Mouse (Mus musculus) ES-Bruce4 (cell line): ENCODE measurements around the gene Mier3. TPM values are rescaled to one million over a fixed set of nuclear protein-coding genes. Genes with fewer than 3 reads are reported as not detected.

Experiments used
- H3K27ac ChIP-seq: 2 replicates; pipeline ENCODE4 v1.5.1; 2012; ENCODE audit warnings: low read length, inconsistent platforms; ENCODE audit not compliant: insufficient read depth
- H3K27me3 ChIP-seq: 2 replicates; pipeline ENCODE4 v1.6.1; 2012; ENCODE audit warnings: mild to moderate bottlenecking, low read length, inconsistent platforms; ENCODE audit not compliant: control insufficient read depth, poor library complexity, insufficient read depth, severe bottlenecking
- H3K36me3 ChIP-seq: 2 replicates; pipeline ENCODE4 v1.6.1; 2012; ENCODE audit warnings: inconsistent platforms, mild to moderate bottlenecking, low read length, moderate library complexity; ENCODE audit not compliant: control insufficient read depth, poor library complexity, insufficient read depth, severe bottlenecking
- H3K4me1 ChIP-seq: one replicate; pipeline ENCODE4 v1.8.1; 2011; ENCODE audit warnings: low read length; ENCODE audit not compliant: control insufficient read depth, insufficient read depth
- H3K4me3 ChIP-seq: 2 replicates; pipeline ENCODE4 v1.5.1; 2011; ENCODE audit warnings: low read depth, mild to moderate bottlenecking, low read length
- H3K9ac ChIP-seq: 2 replicates; pipeline ENCODE4 v1.6.1; 2012; ENCODE audit warnings: low read depth, mild to moderate bottlenecking, inconsistent platforms; ENCODE audit not compliant: poor library complexity, severe bottlenecking
- H3K9me3 ChIP-seq: replicated peaks from 2 replicates; pipeline ENCODE4 v1.6.1; 2012; ENCODE audit warnings: mild to moderate bottlenecking, low read length, inconsistent platforms; ENCODE audit not compliant: control insufficient read depth, poor library complexity, insufficient read depth, severe bottlenecking
- CTCF ChIP-seq: IDR thresholded peaks from one replicate; pipeline ENCODE4 v1.8.1; 2011; ENCODE audit warnings: low read depth, low read length
- EP300 ChIP-seq: IDR thresholded peaks from 2 replicates; pipeline ENCODE4 v1.6.1; 2011; ENCODE audit warnings: low read depth, low read length; ENCODE audit not compliant: insufficient read depth
- POLR2A ChIP-seq: IDR thresholded peaks from one replicate; pipeline ENCODE4 v1.8.1; 2011; ENCODE audit warnings: low read length; ENCODE audit not compliant: insufficient read depth
- polyA plus RNA-seq: library from polyadenylated mRNA; stranded (reverse); fragments of >200 nt; gene quantifications from 2 replicates; pipeline ENCODE4 v1.2.4, GENCODE M21; 2011; ENCODE audit warnings: low read depth; ENCODE audit not compliant: missing spikeins, insufficient read depth, insufficient read length

Mier3 gene
- polyA plus RNA-seq, 1 experiment: 48.7 TPM

DNA sequence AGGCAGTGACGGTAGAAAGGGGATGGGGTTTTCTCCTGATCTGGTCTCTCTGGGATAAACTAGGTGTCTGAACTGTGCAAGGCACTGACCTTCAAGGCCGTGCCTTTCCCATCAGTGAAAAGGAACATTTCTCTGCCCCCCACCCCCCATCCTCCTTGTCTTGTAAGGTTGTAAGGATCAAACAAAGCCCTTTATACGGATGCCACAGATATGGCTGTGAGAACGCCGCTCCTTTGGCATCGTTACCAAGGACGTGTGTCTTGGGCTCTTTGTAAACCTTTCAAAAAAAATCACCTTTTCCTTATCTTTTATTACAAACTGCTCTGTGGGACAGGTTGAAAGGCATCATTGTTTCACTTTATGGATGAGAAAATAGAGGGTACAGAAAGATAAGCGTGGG, 21.3 kb upstream of the Mier3 start:
- no peak overlapping the region for H3K4me3 ChIP-seq
- TF ChIP-seq EP300 (no peak), POLR2A (no peak), CTCF (no peak)
- no peak overlapping the region for H3K27ac ChIP-seq
- no peaks in the 10 kb centered on the region for H3K4me1 ChIP-seq
- H3K36me3 ChIP-seq: no peaks in the 10 kb centered on the region
- H3K9ac ChIP-seq: no peak overlapping the region
- no peaks in the 10 kb centered on the region for H3K9me3 ChIP-seq
- H3K27me3 ChIP-seq: no peaks in the 10 kb centered on the region

DNA sequence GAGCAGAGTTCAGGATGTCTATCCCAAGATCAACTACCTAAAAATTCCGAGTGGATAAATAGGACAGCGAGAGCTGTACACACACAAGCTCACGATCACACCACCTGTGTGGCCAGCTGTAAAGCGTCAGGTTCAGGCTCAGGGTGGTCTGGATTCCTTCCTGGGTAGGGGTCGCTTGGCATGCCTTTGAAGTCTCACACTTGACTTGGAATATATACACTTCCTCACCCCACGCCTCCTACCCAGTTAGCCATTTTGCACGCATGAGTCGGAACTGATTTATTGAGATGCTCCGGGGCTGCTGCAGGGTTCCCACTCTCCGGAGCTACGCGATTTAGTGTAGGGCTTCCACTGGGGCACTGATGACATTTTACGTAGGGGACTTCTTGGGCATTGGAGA, 20.7 kb upstream of the Mier3 start:
- no peaks in the 10 kb centered on the region for H3K36me3 ChIP-seq
- H3K27me3 ChIP-seq: peaks cover 2% of the 10 kb centered on the region; the same call in 1 of the 2 replicates
- H3K27ac ChIP-seq: no peak overlapping the region
- H3K9me3 ChIP-seq: no peaks in the 10 kb centered on the region
- TF ChIP-seq POLR2A (no peak), EP300 (no peak), CTCF (no peak)
- H3K4me1 ChIP-seq: no peaks in the 10 kb centered on the region
- no peak overlapping the region for H3K9ac ChIP-seq
- no peak overlapping the region for H3K4me3 ChIP-seq

DNA sequence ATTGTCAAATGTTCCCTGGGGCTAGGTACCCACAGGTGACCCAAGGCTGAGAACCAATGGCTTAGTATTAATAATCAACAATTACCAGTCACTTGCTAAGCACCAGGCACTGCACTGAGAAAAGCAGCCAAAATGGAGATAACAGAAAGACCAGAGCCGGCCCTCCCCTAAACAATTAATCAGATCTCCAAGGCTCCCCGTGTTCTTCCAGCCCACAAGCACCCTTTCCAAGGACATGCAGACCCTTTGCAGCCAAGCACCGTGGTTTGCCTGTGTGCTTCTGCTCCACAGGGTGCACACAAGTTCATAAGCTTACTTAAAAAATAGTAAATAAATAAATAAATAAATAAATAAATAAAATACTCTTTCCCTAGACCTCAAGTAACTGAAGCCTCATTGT, 20.2 kb upstream of the Mier3 start:
- H3K36me3 ChIP-seq: no peaks in the 10 kb centered on the region
- no peaks in the 10 kb centered on the region for H3K9me3 ChIP-seq
- no peaks in the 10 kb centered on the region for H3K4me1 ChIP-seq
- H3K27ac ChIP-seq: no peak overlapping the region
- H3K27me3 ChIP-seq: peaks cover 2% of the 10 kb centered on the region; the same call in 1 of the 2 replicates
- H3K9ac ChIP-seq: no peak overlapping the region
- H3K4me3 ChIP-seq: no peak overlapping the region
- TF ChIP-seq EP300: no peak
- TF ChIP-seq CTCF: no peak
- TF ChIP-seq POLR2A: no peak

DNA sequence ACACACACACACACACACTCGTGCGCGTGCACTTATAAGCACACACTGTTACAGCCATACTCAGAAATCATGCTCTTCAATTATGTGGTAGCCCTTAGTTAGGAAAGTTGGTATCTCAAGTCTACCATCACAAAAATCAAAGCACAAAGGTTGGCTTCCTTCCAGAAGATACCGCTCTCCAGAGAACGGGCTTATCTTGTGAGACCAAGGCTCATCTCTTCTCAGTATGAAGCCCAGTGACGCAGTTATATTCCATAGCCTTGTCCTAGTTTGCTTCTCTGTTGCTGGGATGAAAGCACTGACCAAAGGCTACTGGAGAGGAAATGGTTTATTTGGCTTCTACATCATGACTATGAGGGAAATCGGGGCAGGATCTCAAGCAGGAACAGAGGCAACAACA, 12.8 kb upstream of the Mier3 start:
- H3K27ac ChIP-seq: no peak overlapping the region
- TF ChIP-seq POLR2A: no peak
- no peak for TF ChIP-seq CTCF
- TF ChIP-seq EP300: no peak
- H3K9me3 ChIP-seq: no peaks in the 10 kb centered on the region
- H3K36me3 ChIP-seq: no peaks in the 10 kb centered on the region
- no peaks in the 10 kb centered on the region for H3K4me1 ChIP-seq
- peaks cover 2% of the 10 kb centered on the region; the same call in 1 of the 2 replicates for H3K27me3 ChIP-seq
- H3K4me3 ChIP-seq: no peak overlapping the region
- no peak overlapping the region for H3K9ac ChIP-seq

DNA sequence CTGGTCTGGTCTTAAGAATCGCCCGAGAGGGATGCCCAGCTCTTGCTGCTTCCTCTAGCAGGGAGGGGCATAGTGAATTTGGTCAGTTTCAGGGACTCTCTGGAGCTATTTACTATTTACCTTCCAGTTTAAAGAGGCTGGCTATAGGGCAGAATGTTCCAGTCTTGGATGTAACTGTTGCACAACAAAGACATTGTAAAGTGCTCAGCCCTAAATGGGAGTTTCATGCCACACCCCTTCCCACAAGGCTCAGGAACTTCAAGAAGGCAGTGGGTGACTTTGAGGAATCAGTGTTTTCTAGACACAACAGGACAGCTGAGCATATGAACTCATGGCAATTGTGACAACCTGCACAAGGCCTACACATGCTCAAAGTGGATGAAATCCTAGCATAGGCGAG, 3.9 kb upstream of the Mier3 start:
- no peaks in the 10 kb centered on the region for H3K36me3 ChIP-seq
- H3K9me3 ChIP-seq: peaks cover 10% of the 10 kb centered on the region
- no peak for TF ChIP-seq CTCF
- no peak for TF ChIP-seq POLR2A
- no peak for TF ChIP-seq EP300
- no peak overlapping the region for H3K27ac ChIP-seq
- H3K27me3 ChIP-seq: no peaks in the 10 kb centered on the region
- no peak overlapping the region for H3K9ac ChIP-seq
- no peaks in the 10 kb centered on the region for H3K4me1 ChIP-seq
- H3K4me3 ChIP-seq: no peak overlapping the region

DNA sequence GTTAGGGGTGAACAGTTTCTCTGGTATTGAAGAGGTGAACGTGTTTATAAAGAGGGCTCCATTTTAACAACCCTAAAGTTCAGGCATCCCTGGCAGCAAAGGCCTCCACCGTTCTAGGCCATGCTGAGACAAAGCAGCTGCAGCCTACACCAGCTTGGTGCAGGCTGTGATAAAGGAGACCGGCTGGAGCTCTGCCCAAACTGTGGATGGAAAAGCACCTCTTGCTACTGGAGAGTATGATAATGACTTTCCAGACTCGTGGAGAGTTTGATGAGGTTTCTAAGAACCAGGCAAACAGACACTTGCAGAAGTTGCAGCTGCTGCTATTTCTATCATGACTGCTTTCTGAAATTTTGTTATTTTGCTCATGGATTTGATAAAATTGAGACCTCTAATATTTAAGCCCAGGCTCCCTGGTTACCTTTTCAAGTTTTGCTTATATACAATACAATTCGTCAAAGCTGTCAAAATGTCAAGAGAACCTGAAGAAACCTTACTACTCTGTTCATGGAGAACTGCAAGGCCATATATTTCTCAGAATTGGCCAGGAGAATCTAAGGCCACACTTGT, 3.4 kb downstream of the Mier3 start:
- Histone ChIP-seq H3K9ac (no peak overlapping the region), H3K27ac (no peak overlapping the region), H3K4me3 (no peak overlapping the region), H3K36me3 (no peaks in the 10 kb centered on the region), H3K4me1 (no peaks in the 10 kb centered on the region), H3K9me3 (no peaks in the 10 kb centered on the region), H3K27me3 (no peaks in the 10 kb centered on the region)
- TF ChIP-seq POLR2A: no peak
- TF ChIP-seq CTCF: no peak
- TF ChIP-seq EP300: no peak
